Mouse (Mus musculus) yolk sac, embryonic 10.5 days (tissue): ENCODE results near the gene Thsd7b.
A peak's percentile ranks its signal among the peaks of the same experiment; 100 is the strongest.
"Not testable (repeated sequence)": the region's sequence is repeated elsewhere in the genome, so short reads cannot be mapped to it uniquely, and the experiment has no call there.

ENCODE experiments used
- DNase-seq: peaks from one replicate; pipeline ENCODE4 v3.0.0-alpha.2; 2017; ENCODE audit warnings: low spot score

Thsd7b gene

DNA sequence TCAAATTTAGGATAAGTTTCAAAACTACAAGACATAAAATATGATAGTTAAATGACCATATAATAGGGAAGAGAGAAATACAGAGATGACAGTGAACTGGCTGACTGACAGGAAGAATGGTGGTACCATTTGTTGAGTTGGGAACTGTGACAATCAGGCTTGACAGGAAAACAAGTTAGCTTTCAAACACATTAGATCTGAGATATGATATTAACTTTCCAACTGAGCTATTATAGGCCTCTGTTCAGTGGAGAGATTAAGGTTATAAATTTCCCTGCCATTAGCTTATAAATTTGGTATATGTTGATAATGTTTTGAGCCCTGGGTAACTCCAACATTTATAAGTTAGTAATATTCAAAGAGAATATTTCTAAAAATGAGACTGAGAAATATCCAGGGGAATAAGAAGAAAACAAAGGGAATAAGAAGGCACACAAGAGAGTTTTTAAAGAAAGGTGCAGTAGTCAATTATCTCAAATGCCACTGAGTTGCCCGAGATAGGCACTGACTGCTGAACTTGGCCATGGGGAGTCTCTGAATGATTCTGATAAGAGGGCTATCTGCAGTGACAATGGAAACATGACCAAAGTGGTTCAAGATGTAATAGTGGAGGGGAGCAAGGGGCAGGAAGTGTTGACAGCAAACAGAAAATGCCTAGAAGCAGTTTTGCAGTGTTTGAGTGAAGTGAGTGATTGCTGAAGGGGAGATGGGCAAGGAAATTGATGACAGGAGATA is 839.6 kb downstream of the Thsd7b start:
- no peak for DNase-seq

DNA sequence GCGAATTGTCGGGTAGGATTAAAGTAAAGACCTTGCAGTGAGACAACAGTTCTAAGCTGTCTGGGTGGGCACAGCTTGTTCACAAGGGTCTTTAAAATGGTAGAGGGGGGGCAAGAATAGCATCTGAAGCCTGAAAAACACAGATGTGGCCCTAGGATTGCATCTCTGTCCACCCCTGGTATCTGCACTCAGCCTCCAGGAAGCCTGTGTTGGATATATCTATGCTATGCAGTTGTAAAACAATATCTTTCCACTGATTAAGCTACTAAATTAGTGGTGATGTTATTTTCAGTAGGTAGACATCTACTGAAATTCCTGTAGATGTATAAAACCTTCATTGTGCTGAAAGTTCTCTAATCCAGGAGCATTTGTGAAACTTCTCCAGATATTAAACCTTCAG is 840.4 kb downstream of the Thsd7b start:
- no peak for DNase-seq

DNA sequence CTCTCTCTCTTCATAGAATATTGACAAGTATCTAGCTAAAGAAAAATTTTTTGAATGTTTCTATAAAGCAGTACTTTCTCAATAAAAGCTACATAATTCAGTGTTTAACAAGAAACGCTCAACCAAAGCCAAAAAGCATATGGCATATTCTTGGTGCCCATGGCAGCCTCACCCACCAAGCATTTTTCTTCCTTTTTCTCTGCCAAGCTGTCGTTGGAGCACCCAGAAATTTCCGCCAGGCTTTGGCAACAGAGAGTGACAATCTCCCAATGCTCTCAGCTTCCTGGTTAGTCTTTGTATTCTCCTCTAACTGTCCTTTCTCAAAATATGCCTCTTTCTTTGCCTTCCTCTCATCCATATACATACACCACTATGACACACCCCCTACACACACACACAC is 857.8 kb downstream of the Thsd7b start:
- no peak for DNase-seq

DNA sequence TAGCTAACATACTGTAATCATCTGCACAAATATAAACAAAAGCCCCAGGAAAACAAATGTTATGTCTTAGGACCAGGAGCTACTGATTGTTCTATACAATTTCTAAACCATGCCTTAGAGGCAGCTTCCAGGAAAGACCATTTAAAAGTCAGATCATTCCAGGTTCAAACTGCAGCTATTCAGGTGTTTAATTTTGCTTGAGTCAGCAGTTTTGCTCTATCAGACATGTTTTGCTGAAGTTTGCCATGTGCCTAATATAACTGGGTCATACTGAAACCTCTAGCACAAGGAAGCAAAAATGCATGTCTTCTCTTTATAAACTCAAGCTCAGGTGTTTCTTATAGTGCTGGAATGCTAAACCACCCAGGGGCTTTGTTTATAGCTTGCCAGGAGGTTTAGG is 893.1 kb downstream of the Thsd7b start:
- DNase-seq: no peak

DNA sequence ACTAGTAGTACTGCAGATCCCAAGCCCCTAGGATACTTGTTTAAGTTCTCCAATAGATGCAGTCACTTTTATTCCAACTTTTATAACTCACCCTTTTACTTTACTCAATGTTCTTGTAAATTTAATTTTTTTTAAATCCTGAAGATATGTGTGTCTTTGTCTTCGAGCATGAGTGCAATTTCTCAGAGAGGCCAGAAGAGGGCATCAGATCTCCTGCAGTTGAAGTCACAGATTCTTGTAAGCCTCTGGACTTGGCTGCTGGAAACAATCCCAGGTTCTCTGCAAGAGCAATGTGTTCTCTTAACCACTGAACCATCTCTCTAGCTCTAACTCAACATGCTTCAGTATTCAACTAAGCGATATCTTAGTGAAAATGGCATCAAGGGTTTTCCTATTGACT is 894.2 kb downstream of the Thsd7b start:
- DNase-seq: no peak

DNA sequence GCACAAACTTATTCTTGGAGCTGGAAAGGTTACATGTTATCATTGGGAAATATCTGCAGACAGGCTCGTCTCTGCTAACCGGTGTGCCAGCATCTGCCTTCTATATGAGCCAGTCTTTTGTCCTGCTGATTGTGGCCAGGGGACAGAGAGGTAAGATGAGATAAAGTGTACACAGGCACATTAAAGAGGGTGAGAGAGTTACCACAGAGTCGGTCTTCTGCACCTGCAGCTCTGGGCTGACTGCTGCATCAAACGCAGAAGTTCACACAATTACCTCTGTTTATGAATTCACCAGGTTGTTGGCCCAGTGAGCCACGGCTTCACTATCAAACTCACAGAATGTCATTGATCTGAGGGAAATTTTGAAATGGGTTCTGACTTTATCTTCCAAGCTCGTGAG is 896.8 kb downstream of the Thsd7b start:
- no peak for DNase-seq

DNA sequence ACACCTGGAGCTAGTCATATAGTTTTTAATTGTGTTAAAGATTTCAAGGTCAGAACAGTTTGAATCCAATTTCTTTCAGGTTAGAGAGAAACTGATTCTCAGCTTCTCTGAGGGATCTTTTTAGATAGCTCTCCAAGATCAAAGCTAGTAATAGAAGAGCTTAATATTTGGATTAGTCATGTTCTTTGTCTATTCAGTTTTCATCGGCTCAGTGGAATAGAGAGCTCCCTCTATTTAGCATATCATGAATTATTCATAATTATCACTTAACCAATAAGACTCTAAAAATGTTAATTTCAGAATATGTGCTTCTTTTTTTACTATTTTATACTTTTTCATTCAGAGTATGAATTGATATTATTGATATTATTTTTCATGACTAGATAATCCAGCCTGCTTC is 897.2 kb downstream of the Thsd7b start:
- DNase-seq: no peak

DNA sequence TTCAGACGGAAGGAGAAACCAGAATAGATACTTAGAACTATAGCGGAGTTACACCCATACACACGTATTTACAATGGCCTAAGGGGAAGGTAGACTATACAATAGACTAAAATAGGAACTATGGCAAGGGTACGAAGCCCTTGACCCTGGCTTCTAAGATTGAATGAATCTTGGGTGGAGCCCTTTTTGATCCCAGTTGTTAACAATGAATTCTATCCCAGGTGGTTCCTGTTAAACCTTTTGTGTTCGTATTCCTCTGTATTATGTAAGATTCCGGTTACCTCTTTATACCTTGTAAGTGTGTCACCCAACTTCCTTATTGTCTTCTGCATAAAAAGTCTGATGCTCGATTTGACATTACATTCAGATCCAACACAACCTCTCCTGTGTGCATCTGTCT is 913.7 kb downstream of the Thsd7b start:
- DNase-seq: not testable (repeated sequence)

DNA sequence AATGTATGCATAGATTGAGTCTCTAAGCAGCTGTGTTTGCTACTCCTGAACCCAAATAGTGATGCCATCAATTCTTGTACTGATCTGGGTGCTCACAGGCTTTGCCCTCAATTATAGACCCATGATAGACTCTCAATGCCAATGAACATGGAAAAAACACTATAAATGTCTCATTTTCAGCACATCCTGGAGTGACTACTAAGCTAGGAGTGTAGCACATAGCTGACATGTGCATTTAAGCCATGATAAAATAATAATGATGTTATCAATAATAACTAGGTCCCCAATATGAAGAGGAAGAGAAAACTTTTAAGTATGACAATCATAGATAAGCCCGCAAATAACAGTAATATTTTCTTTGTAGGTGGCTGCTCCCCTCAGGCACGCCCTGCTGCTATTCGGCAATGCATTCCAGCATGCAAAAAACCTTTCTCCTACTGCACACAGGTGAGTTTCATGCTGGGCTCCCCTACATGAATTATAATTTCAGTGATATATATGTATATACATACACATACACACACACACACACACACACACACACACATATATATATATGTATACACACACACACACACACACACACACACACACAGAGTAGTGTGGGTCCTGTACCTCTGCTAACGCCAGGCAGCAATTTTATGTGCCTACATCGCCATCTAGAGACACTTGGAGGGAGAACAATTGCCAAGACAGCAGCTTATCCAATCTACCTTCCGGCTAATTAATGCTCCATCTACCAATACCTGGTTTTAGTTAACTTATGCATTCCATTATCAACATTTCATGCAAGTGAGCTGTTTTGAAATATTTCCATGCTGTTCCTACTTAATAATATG is 919.3 kb downstream of the Thsd7b start:
- peak; percentile 14 for DNase-seq

DNA sequence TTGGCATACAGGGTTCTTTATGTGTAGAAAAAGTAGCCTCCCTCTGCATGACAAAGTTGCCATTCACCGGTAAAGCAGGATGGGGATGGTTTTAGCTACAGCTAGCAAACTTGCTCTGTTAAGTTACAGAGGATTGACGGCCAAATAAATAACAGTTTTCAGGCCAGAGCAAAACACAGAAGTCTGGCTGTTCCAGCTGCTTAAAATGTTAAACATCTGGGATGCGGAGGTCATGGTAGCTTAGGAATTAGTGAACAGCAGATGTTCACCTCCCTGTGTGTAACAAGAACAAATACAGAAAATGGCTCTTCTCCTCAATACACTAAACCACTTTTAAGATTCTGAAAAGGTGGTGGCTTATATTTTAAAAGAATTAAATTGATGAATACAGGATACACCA is 944.3 kb downstream of the Thsd7b start:
- no peak for DNase-seq

DNA sequence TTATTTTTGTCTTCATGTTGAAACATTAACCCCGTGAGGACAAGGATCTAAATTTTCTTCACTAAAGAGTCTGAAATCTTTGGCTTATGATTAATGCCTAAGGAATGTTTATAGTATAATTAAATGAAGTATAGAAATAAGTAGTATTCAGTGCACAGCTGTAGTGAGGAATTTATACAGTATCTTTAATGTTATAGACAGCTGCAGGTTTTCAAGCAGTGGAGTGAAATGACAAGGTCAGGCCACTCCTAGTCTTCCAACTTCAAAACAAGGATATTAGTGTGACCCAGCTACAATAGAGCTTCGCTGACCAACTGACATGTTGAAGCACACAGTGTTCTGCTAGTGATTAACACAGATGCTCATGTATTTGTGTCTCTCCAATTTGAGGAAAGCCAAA is 949.8 kb downstream of the Thsd7b start:
- no peak for DNase-seq

DNA sequence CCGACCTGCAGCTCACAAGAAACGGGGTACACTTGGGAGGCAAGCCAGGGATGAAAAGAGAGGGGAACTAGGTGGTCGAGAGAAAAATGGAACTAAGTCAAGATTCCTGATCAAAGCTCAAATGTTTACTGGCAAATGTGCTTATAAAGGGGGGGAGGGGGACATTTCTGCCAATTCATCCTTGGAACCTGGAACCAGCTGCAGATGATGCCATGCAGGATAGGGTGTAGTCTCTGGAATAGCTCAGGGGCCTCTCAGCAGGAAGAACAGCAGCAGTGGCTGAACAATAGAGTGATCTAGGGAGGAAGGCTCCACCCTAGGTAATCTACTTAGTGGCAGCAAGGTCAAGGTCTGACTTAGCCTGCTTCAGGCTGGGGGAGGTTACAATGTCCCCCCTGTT is 972.5 kb downstream of the Thsd7b start:
- no peak for DNase-seq

DNA sequence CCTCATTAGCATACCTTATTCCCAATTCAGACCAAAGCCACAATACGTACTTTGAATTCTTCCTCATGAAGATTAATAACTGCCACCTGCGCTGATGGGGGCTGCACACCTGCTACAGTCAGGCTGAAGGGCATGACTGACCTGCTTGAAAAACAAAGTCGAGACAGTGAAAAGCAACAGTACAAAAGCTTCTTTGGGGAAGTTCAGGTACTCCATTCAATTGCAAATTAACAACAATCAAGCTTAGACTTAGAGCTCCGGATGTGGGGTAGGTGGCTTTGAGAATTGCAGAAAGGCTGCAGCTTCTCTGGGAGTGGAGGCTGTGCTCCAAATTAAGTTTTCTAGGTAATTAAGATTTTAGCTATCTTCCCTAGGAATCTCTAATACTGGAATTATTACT is 973.2 kb downstream of the Thsd7b start:
- DNase-seq: not testable (repeated sequence)

DNA sequence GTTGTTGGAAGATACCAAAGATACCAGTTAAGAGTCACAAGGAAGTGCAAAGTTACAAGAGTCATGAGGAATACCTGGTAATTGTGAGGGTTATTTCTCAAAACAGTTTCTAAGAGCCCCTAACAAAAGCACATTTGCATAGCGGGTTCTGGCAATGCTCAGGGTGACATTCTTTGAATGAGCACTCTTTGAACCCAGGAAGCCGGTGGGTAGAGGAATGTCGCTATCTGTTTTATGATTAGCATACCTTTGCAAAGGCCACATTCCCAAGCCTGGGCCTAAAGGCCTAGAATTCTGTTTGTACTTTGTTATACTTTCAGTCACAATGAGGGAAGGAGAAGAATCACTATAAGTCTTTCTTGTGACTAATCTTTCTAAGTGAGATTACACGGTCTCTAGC is 973.8 kb downstream of the Thsd7b start:
- not testable (repeated sequence) for DNase-seq

DNA sequence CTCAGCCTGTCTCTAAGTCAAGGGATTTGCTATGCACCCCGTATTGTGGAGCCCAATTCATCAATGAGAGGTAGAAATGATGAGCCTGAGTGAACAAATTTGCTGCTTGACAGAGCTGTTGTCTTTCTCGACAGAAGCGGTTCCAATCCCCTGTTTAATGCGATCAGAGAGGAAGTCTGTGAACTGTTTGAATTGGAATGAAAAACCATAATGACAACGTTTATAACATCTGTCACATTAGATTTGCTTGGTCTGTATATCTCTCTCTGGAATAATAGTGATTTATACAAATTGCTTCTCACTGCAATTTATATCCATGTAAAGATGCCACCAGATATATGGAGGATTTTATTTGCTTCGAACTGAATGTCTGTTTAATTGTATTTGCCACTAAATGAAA is 988.9 kb downstream of the Thsd7b start:
- DNase-seq: no peak
